Mouse (Mus musculus): ENCODE results near the gene Gm17509.

The Gm17509 gene

GRCm38 (mm10) chr13:117220501-117221321 is at the start of gene Gm17509:
Gene Gm17509 (minus strand): TSS chr13:117221075.
- peak; percentile 66 to 68 for DNase-seq (ENCODE audit: low spot score in 2 of 2)

GRCm38 (mm10) chr13:117267963-117268362 is 47.1 kb upstream of the Gm17509 start:
- DNase-seq (ENCODE audit: low spot score in 2 of 2): no peak

- DNase-seq (ENCODE audit: low spot score in 2 of 2): no peak
Observed at GRCm38 (mm10) chr13:117266156-117266555, 45.3 kb upstream of the Gm17509 start.

- no peak for DNase-seq (ENCODE audit: low spot score in 2 of 2)
Observed at GRCm38 (mm10) chr13:117260704-117261103, 39.8 kb upstream of the Gm17509 start.

GRCm38 (mm10) chr13:117242621-117243020 is 21.7 kb upstream of the Gm17509 start:
- no peak for DNase-seq (ENCODE audit: low spot score in 2 of 2)

DNA sequence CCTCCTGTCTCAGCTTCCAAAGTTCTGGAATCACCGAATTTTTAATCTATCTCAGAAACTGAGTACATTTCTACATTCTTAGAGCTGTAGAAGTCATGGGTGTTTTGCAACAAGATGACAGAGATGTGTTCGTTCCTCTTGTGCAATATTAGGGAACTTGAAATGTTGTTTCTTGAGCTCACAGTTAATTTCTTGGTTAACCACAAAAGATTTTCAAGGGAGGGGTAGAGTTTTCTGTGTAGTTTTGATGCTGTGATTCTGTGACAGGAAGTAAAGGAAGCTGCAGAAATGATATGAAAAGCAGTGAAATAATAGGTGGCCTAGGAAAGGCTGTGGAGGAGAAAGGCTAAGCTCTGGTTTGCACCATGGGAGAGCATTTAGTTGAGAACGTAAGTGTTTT is 21.2 kb upstream of the Gm17509 start:
- no peak for DNase-seq (ENCODE audit: low spot score in 2 of 2)

GRCm38 (mm10) chr13:117237111-117237510 is 16.2 kb upstream of the Gm17509 start:
- DNase-seq (ENCODE audit: low spot score in 2 of 2): no peak

- DNase-seq (ENCODE audit: low spot score in 2 of 2): no peak
Observed at GRCm38 (mm10) chr13:117235530-117236212, 14.8 kb upstream of the Gm17509 start.

- no peak for DNase-seq (ENCODE audit: low spot score in 2 of 2)
Observed at GRCm38 (mm10) chr13:117234486-117234885, 13.6 kb upstream of the Gm17509 start.

GRCm38 (mm10) chr13:117233808-117234207 is 12.9 kb upstream of the Gm17509 start:
- DNase-seq (ENCODE audit: low spot score in 2 of 2): no peak

GRCm38 (mm10) chr13:117230371-117231110 is 9.7 kb upstream of the Gm17509 start:
- peak in 1 of 2 experiments; percentile 3 for DNase-seq (ENCODE audit: low spot score in 2 of 2)

GRCm38 (mm10) chr13:117225561-117225960 is 4.7 kb upstream of the Gm17509 start:
- DNase-seq (ENCODE audit: low spot score in 2 of 2): no peak

DNA sequence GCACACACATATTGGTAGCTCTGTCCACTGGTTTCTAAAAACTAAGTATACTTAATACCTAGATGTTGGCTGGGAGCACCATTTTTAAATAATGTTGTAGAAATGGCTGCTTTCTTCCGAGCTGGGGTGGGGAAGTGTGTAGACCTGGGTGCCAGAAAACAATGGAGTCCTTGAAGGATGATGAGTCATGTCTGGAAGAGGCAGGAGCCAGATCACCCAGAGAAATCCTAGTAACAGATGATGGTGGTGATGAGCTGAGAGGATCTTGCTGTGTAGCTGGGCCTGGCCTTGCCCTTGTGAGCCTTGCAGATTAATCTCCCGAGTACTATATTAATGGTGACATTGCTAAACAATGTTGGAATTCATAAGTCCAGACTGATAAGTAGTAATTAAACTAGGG is 4.0 kb upstream of the Gm17509 start:
- DNase-seq (ENCODE audit: low spot score in 2 of 2): no peak

DNA sequence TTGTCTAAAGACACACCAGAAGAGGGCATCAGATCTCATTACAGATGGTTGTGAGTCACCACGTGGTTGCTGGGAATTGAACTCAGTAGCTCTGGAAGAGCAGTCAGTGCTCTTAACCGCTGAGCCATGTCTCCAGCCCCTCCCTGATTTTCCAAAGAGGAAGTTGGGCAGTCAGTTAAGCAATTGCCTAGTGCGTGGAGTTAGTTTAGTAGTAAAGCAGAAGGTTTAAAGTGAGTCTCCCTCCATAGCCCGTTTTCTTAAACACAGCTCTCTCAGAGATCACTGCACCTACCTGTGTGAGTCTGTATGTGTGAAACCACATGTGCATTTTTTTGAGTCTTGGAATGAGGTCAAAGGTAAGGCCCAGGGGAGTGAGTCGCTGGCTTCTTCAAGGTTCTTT is 2.2 kb upstream of the Gm17509 start:
- no peak for DNase-seq (ENCODE audit: low spot score in 2 of 2)

DNA sequence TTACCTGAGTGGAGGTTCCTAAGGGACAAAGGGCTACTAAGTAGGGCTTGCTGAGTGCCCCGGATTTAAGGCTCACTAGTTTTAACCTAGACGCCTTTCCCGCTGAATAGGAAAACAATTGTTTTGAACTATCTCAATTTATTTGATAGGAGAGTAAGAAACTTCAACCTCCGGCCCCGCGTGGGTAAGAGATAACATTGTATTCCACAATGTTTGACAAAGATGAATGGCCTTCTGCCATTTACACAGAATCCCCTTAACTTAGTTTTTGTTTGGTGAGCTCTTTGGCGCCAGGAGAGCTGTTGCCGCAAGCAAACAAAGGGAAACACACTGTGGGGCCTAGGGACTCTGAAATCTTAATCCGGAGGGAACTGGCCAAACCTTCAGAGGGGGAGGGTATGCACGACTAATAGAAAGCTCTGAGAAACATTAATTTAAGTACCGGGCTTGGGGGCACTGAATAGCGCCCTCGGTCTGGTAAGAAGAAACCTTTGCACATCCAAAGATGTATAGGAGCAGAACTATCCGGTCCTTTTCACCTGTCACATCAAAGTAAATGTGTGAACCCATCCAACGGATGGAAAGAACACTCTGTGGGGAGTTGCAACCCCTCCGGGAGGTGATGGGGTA is 889 bp downstream of the Gm17509 start:
- no peak for DNase-seq (ENCODE audit: low spot score in 2 of 2)

DNA sequence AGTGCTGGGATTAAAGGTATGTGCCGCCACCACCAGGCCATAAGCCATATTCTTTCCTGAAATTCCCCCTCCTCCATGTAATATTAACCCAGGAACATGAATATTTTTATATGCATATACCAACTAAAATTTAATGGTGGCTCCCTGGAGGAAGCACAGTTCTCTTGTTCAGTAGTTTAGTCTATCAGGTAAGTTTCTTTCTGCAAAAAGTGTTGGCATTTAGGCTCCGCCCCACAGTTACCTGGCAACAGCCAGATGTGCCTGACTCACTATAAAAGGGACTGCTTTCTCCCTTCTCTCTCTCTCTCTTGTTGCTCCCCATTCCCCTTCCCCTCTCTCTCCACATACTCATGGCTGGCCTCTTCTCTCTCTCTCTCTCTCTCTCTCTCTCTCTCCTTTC is 2.8 kb downstream of the Gm17509 start:
- DNase-seq (ENCODE audit: low spot score in 2 of 2): no peak

DNA sequence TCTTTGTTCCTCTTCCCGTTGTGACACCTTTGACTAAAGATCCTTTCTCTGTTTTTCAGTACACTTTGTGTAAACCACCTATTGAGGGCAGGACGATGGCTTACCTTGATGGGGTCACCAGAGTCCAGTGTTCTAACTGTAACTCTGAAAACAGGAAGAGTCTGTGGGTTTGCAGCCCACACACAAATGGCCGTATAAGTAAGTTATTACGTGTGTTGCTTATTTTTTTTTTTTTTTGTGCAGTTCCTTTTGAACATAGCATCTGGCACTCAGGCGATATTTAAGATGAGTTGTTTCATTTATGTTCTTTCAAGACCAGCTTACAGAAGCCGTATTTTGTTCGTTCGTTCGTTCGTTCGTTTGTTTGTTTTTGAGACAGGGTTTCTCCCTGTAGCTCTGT is 3.3 kb downstream of the Gm17509 start:
- no peak for DNase-seq (ENCODE audit: low spot score in 2 of 2)

DNA sequence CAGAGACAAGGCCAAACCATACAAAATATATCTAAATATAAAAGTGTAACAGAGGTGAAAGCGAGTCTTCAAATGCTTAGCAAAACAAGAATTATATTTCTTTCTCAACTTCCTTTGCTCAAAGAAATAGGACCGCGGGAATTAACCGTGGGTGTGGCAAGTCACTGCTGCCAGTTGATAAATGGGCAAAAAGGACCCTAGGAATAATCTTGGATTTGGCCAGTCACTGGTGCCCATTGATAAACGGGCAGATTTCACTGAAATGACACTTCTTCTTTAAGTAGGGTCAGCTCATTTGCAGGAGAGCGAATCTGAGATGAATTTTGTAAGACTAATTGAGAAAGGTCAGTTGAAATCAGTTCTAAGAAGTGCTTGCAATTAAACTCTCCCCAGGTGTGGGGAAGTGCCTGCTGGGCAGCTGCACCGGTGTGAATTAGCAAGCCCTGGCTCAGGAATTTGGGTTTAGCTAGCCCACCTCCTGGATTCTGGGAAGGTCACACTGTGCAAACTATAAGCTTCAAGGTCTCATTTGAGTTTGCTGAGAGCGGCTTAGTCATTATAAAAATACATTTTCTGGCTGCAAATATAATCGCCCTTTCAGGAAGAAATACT is 4.0 kb downstream of the Gm17509 start:
- DNase-seq (ENCODE audit: low spot score in 2 of 2): no peak

- no peak for DNase-seq (ENCODE audit: low spot score in 2 of 2)
Observed at GRCm38 (mm10) chr13:117216126-117216525, 4.7 kb downstream of the Gm17509 start.

DNA sequence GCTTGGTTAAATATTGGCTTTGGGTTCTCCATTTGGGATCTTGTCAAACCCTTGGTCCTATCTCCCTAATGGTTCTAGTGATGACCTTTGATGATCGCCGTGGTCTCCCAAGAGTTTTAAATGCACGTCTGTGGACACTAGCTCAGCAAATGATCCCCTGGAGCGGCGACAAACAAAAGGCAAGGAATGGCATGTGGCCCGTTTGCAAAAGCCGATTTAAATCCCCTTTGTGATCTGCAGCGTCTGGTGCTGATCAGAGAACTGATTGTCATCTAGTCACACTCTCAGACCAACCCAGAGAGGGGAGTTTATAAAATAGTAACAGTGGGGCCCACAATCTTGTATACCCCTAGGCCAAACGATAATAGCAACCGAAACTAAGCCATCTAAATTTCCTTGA is 5.4 kb downstream of the Gm17509 start:
- no peak for DNase-seq (ENCODE audit: low spot score in 2 of 2)

DNA sequence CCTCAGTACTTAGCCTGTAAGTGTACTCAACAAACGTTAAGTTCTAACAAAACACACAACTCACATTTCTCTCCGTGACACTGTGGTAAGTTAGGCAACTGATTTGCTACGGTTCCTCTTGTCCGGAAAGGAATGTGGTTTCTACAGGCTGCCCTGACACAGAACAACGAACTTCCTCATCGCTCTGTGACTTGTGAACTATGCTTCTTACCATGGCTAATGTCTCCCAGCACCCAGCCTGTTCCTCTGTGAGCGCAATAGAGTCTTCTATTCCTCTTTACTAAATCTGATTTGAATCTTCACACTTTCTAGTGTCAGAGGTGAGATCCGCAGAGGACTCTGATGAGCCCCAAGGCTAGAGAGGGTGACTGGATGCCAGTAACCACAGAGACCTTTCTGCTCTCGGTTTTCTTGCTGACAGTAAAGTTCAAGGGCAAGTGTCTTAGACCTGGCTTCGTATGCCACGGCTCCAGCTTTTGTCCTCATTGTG is 9.4 kb downstream of the Gm17509 start:
- no peak for DNase-seq (ENCODE audit: low spot score in 2 of 2)

All from right cerebral cortex, postnatal 10 days (tissue).